Mouse (Mus musculus): ENCODE measurements around the gene Rab3a. TPM values are rescaled to one million over a fixed set of nuclear protein-coding genes. Genes with fewer than 3 reads are reported as not detected.

The Rab3a gene
- 20.7 and 31.8 TPM in 2 replicates for polyA plus RNA-seq (2012; ENCODE audit: low replicate concordance)

GRCm38 (mm10) chr8:70754043-70754870, at the start of gene Rab3a:
Gene Rab3a, plus strand, starts transcription at chr8:70754679.

GRCm38 (mm10) chr8:70718297-70718696, 36.2 kb upstream of the Rab3a start, which contains the start of gene Gm3336:
Gene Gm3336, plus strand, starts transcription at chr8:70718543.

GRCm38 (mm10) chr8:70723486-70724210, 30.8 kb upstream of the Rab3a start, which contains the start of gene Pde4c:
Gene Pde4c, plus strand, starts transcription at chr8:70723720.

GRCm38 (mm10) chr8:70760775-70761406, 6.4 kb downstream of the Rab3a start, which contains the start of gene Mpv17l2:
Gene Mpv17l2, minus strand, starts transcription at chr8:70760946.

GRCm38 (mm10) chr8:70776496-70777444, 22.3 kb downstream of the Rab3a start, which contains the start of gene Pik3r2:
Gene Pik3r2, minus strand, starts transcription at chr8:70776713.

GRCm38 (mm10) chr8:70804481-70805206, 50.2 kb downstream of the Rab3a start, which contains the start of gene Mast3:
Gene Mast3, minus strand, starts transcription at chr8:70805054.

GRCm38 (mm10) chr8:70808239-70808638, 53.8 kb downstream of the Rab3a start, which contains the start of gene Il12rb1:
Gene Il12rb1, plus strand, starts transcription at chr8:70808449.

Other genes with a start within 250 kb of the Rab3a start
- 130 and 308 TPM in 2 replicates for gene Rex1bd, start 247.9 kb upstream of the Rab3a start, polyA plus RNA-seq (2012; ENCODE audit: low replicate concordance)
- gene Uba52, start 243.9 kb upstream of the Rab3a start, polyA plus RNA-seq (2012; ENCODE audit: low replicate concordance) = 338 and 558 TPM in 2 replicates
- gene Fkbp8, start 227.0 kb upstream of the Rab3a start, polyA plus RNA-seq (2012; ENCODE audit: low replicate concordance) = 1,600 and 2,800 TPM in 2 replicates
- 30.5 and 31.3 TPM in 2 replicates for gene Kxd1, start 226.7 kb upstream of the Rab3a start, polyA plus RNA-seq (2012; ENCODE audit: low replicate concordance)
- 42.1 and 42.5 TPM in 2 replicates for gene Ell, start 215.2 kb upstream of the Rab3a start, polyA plus RNA-seq (2012; ENCODE audit: low replicate concordance)
- gene Isyna1, start 160.3 kb upstream of the Rab3a start, polyA plus RNA-seq (2012; ENCODE audit: low replicate concordance) = 253 and 312 TPM in 2 replicates
- 1,745 and 3,628 TPM in 2 replicates for gene Ssbp4, start 145.8 kb upstream of the Rab3a start, polyA plus RNA-seq (2012; ENCODE audit: low replicate concordance)
- 12.7 and 15.0 TPM in 2 replicates for gene Lrrc25, start 138.5 kb upstream of the Rab3a start, polyA plus RNA-seq (2012; ENCODE audit: low replicate concordance)
- 8.6 and 17.1 TPM in 2 replicates for gene Gdf15, start 122.2 kb upstream of the Rab3a start, polyA plus RNA-seq (2012; ENCODE audit: low replicate concordance)
- gene Pgpep1, start 94.3 kb upstream of the Rab3a start, polyA plus RNA-seq (2012; ENCODE audit: low replicate concordance) = 3.0 and 4.7 TPM in 2 replicates
- gene Lsm4, start 81.4 kb upstream of the Rab3a start, polyA plus RNA-seq (2012; ENCODE audit: low replicate concordance) = 259 and 742 TPM in 2 replicates
- 585 and 1,357 TPM in 2 replicates for gene Jund, start 55.7 kb upstream of the Rab3a start, polyA plus RNA-seq (2012; ENCODE audit: low replicate concordance)
- gene Iqcn, start 51.2 kb upstream of the Rab3a start, polyA plus RNA-seq (2012; ENCODE audit: low replicate concordance) = not detected in 2 replicates
- gene Gm3336, start 36.1 kb upstream of the Rab3a start, polyA plus RNA-seq (2012; ENCODE audit: low replicate concordance) = not detected in 2 replicates
- 0.76 and 0.99 TPM in 2 replicates for gene Pde4c, start 31.0 kb upstream of the Rab3a start, polyA plus RNA-seq (2012; ENCODE audit: low replicate concordance)
- gene Mpv17l2, start 6.3 kb downstream of the Rab3a start, polyA plus RNA-seq (2012; ENCODE audit: low replicate concordance) = 124 and 154 TPM in 2 replicates
- 120 and 128 TPM in 2 replicates for gene Pik3r2, start 22.0 kb downstream of the Rab3a start, polyA plus RNA-seq (2012; ENCODE audit: low replicate concordance)
- gene Mast3, start 50.4 kb downstream of the Rab3a start, polyA plus RNA-seq (2012; ENCODE audit: low replicate concordance) = 318 and 530 TPM in 2 replicates
- 1.1 and 2.2 TPM in 2 replicates for gene Il12rb1, start 53.8 kb downstream of the Rab3a start, polyA plus RNA-seq (2012; ENCODE audit: low replicate concordance)
- gene Arrdc2, start 85.0 kb downstream of the Rab3a start, polyA plus RNA-seq (2012; ENCODE audit: low replicate concordance) = 99.3 and 171 TPM in 2 replicates
- gene Kcnn1, start 108.6 kb downstream of the Rab3a start, polyA plus RNA-seq (2012; ENCODE audit: low replicate concordance) = 1.7 and 1.9 TPM in 2 replicates
- 106 and 109 TPM in 2 replicates for gene Ccdc124, start 119.3 kb downstream of the Rab3a start, polyA plus RNA-seq (2012; ENCODE audit: low replicate concordance)
- gene Slc5a5, start 138.1 kb downstream of the Rab3a start, polyA plus RNA-seq (2012; ENCODE audit: low replicate concordance) = 0.40 and 0.42 TPM in 2 replicates
- gene Rpl18a, start 142.7 kb downstream of the Rab3a start, polyA plus RNA-seq (2012; ENCODE audit: low replicate concordance) = 810 and 4,309 TPM in 2 replicates
- 110 and 117 TPM in 2 replicates for gene Map1s, start 151.3 kb downstream of the Rab3a start, polyA plus RNA-seq (2012; ENCODE audit: low replicate concordance)

All from leukemia stem cell, adult 10-12 weeks (primary cell).